Mouse (Mus musculus) embryonic fibroblast, embryonic 13.5 days (primary cell): ENCODE measurements at regions not wholly inside any gene's neighbourhood (a gene's known extent, or its start where the extent isn't known, plus 50 kb on each side); places are given as distances from the start of the nearest gene placed in this dataset.

Source experiments
- CTCF ChIP-seq: IDR thresholded peaks from 2 replicates; pipeline ENCODE4 v1.5.1; 2011; ENCODE audit warnings: mild to moderate bottlenecking, control low read depth, low read length, moderate library complexity, borderline replicate concordance; ENCODE audit not compliant: insufficient read depth
- POLR2A ChIP-seq: IDR thresholded peaks from 2 replicates; pipeline ENCODE4 v1.6.1; 2011; ENCODE audit warnings: low read depth, mild to moderate bottlenecking, control low read depth, low read length, moderate library complexity

- TF ChIP-seq CTCF (no peak), POLR2A (no peak)
These were observed 87.8 kb upstream of the Mvb12b start for GRCm38 (mm10) chr2:33975423-33976127.
